Mouse (Mus musculus): ENCODE results near the gene Psmd6. TPM values are rescaled to one million over a fixed set of nuclear protein-coding genes. Genes with fewer than 3 reads are reported as not detected.

The Psmd6 gene
- polyA plus RNA-seq (2015; fragmentation: Nextera tagmentation; extraction: Ambion mirVana): 254 and 256 TPM in 2 replicates

DNA sequence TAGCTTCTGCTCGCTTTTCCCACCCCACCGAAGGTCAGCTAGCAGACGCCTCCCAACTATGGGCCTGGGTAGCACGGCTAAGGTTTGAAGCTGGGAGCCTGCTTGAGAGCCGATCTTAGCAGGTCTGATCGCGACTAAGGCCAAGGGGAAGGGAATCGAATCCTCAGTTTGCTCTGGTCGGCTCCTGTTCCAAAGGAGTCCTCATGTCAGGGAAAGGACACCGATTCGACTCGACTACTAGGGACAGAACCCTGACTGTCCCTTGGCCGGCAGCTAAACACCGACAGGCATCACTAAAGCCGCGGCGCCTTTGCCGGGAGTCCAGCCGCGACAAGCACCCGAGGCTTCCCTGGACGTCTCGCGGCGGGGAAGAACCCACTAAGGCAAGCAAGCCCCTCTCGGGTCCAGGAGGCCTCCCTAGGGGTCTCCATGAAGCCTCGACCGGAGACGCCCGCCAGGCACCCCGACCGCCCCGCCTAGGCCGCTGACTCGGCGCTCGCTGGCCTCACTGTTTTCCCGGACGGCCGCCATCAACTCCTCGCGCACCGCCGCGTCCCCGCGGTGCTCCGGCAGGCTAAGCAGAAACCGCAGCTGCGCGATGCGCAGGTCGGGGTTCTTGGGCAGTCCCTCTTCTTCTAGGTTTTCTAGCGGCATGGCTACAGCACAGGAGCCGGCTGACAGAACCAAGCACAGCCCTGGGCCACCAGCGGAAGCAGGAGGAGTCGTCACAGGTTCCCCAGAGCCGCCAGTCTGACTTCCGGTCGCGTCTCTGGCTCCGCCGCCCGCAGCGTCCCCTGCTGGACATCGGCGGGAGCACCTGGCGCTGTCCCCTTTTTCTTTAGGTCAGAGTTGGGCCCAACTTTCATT, at the start of gene Psmd6:
Gene Psmd6 (minus strand): TSS at position 755 of the 867 bp plus-strand sequence.
- H3K9ac ChIP-seq: peak within 1 kb of the TSS; percentile 99
- H3K4me1 ChIP-seq: peaks cover 13% of the 10 kb centered on the region
- ATAC-seq (ENCODE audit: insufficient number of reproducible peaks, insufficient read depth, low FRiP score, low TSS enrichment, low read depth): peak; percentile 91
- H3K9me3 ChIP-seq: no peaks in the 10 kb centered on the region
- peak within 1 kb of the TSS; percentile 74 for H3K4me2 ChIP-seq
- peak within 1 kb of the TSS; percentile 87 for H3K27ac ChIP-seq
- peak within 1 kb of the TSS; percentile 99 for H3K4me3 ChIP-seq
- WGBS: 1% methylated on average over 68 of the region's 68 CpGs
- H3K27me3 ChIP-seq: no peaks in the 10 kb centered on the region
- peaks cover 36% of the 10 kb centered on the region for H3K36me3 ChIP-seq

DNA sequence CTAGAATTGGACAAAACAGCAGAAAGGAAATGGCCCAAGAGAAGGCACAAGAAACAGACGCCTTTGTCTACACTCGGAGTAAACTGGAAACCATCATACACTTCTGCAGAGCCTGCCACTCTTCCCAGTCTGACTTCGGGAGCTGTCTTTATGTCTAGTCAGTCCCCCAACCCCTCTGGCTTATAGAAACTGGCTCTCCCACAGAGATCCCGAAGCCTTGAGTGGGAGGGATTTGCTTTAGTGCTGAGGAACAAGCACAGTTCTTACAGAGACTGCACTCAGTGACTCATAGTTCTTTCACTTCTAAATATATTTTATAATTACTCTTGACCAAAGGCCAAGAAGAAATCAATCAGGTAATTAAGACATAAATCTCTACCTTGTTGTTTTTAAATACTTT, 10.1 kb downstream of the Psmd6 start:
- Histone ChIP-seq H3K4me1 (no peaks in the 10 kb centered on the region), H3K27me3 (no peaks in the 10 kb centered on the region), H3K9ac (no peak overlapping the region), H3K4me3 (no peak overlapping the region), H3K36me3 (peaks cover 56% of the 10 kb centered on the region), H3K27ac (no peak overlapping the region), H3K4me2 (no peak overlapping the region), H3K9me3 (no peaks in the 10 kb centered on the region)
- no peak for ATAC-seq (ENCODE audit: insufficient number of reproducible peaks, insufficient read depth, low FRiP score, low TSS enrichment, low read depth)
- WGBS: 82% methylated on average over 4 of the region's 4 CpGs

DNA sequence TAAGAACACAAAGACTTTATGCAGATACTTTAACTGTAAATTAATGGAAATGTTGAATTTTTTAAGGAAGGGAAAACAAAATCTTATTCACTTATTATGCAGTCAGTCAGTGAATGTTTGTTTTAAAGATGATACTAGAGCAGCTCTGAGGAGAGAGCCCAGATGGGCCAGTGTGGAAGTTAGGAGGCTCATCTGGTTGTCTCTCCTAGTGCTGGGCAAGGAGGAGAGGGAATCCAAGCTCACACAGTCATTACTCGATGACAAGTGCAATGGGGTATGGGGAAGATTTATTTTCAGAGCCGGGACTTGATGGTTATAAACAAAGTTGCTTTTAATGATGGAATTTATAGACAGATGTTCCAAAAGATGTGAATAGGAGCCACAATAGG, 15.9 kb downstream of the Psmd6 start:
- Histone ChIP-seq H3K4me3 (no peak overlapping the region), H3K27me3 (no peaks in the 10 kb centered on the region), H3K27ac (no peak overlapping the region), H3K4me1 (no peaks in the 10 kb centered on the region), H3K9me3 (no peaks in the 10 kb centered on the region), H3K4me2 (no peak overlapping the region), H3K9ac (no peak overlapping the region), H3K36me3 (peaks cover 37% of the 10 kb centered on the region)
- ATAC-seq (ENCODE audit: insufficient number of reproducible peaks, insufficient read depth, low FRiP score, low TSS enrichment, low read depth): no peak
- 80% methylated on average over 2 of the region's 2 CpGs for WGBS

DNA sequence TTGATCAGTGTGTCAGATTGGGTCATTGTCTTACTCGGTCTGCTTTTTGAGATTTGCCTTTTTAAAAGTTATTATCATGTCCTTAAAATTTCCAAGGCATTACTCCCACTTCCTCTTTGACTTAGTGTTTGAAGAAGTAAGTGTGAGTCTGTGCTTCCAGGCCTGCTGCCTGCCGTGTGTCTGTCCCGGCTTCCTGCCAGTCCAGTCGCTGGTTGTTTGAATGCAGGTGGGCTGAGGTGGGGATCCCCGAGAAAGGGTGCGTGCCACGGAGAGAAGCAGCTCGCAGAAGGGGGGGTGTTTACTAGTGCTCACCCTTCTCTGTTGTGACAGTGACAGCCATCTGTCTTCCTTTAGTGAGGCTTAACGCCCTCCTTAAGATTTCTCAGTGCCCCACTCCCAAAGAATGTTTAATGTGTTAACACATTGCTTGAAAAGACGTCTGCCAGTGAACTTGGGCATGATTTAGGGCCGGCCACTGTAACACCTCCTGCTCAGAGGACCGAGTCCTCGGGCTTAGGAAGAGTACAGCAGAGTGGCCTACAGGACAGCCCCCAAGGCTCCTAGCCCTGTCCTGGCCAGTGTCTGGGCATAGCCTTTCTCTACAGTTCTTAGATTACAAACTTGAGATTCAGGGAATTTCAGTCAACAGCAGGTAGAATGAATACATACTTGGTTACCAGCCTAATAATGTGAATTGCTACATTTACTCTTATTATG, 16.4 kb downstream of the Psmd6 start:
- ATAC-seq (ENCODE audit: insufficient number of reproducible peaks, insufficient read depth, low FRiP score, low TSS enrichment, low read depth): no peak
- 80% methylated on average over 13 of the region's 13 CpGs for WGBS
- H3K4me1 ChIP-seq: no peaks in the 10 kb centered on the region
- H3K4me3 ChIP-seq: no peak overlapping the region
- H3K27me3 ChIP-seq: no peaks in the 10 kb centered on the region
- H3K27ac ChIP-seq: no peak overlapping the region
- H3K9ac ChIP-seq: no peak overlapping the region
- H3K4me2 ChIP-seq: no peak overlapping the region
- no peaks in the 10 kb centered on the region for H3K9me3 ChIP-seq
- peaks cover 43% of the 10 kb centered on the region for H3K36me3 ChIP-seq

DNA sequence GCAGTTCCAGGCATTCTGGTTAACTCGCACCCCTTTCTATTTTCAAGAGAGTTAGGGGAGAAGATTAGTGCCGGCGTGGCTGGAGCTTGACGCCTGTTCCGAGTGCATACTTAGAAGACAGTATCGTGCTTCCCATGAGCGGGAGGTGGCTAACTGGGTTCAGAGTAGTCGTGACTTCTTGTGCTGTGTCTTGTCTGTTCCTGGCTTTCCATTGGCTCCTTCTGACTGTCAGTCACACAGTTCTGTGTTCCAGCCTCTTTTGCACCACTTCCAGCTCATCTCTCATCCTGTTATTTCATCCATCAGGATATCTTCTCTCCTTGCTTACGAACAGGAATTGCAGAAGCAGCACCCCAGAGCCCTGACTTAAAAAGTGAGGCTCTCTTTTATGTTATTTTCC, 19.5 kb downstream of the Psmd6 start:
- Histone ChIP-seq H3K4me2 (no peak overlapping the region), H3K27me3 (no peaks in the 10 kb centered on the region), H3K9me3 (no peaks in the 10 kb centered on the region), H3K27ac (no peak overlapping the region), H3K36me3 (peaks cover 55% of the 10 kb centered on the region), H3K4me3 (no peak overlapping the region), H3K4me1 (no peaks in the 10 kb centered on the region), H3K9ac (no peak overlapping the region)
- ATAC-seq (ENCODE audit: insufficient number of reproducible peaks, insufficient read depth, low FRiP score, low TSS enrichment, low read depth): no peak
- WGBS: 90% methylated on average over 9 of the region's 9 CpGs

DNA sequence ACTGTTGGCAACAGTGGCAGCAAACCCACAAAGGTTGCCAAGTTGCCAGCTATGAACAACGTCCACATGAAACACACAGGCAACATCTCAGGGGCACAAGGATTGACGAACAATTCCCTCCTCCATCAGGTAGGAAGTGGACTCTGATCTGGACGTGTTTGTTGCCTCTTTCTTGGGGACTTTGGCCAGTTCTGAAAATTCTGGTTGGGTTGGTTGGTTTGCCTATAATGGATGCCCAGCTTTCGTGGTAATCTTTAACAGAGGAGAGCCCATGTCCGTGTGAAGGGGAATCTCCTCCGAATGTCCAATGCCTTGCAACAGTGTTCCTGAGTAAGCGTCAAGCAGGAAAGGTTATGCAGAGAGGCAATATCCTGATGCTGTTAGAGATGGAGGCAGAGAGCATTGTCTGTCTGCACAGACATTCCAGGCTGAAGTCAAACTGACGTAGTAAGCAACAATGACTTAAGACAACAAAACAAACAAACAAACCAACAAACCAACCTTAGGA, 20.0 kb downstream of the Psmd6 start:
- no peak for ATAC-seq (ENCODE audit: insufficient number of reproducible peaks, insufficient read depth, low FRiP score, low TSS enrichment, low read depth)

DNA sequence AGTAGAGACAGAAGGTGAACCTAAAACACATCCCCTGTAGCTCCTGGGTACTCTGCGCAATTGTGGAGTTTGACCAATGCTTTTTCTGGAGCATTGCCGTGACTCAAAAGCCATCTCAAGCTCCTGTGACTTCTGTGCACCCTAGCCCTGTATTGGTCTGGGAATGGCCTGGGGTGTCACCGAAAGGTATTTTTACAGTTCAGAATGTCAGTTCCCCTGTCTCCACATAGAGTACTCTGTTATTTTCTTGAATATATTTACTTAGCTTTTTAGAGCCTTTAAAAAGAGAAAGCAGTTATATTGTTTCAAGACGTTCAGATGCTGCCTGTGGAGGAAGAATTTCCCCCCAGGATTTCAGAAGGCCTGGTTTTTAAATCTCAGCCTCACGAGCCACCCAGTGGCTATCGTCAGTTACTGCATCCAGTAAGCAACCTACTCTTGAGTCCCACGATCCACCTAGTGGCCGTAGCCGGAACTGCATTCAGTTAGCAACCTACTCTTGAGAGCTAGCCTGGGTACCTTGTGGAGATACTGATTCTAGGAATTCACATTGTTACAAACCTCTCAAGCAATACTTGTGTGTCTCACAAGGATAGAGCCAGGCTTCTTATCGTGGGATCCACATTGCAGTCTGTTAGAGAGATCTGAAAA, 22.3 kb downstream of the Psmd6 start:
- Histone ChIP-seq H3K9me3 (no peaks in the 10 kb centered on the region), H3K36me3 (peaks cover 62% of the 10 kb centered on the region), H3K9ac (no peak overlapping the region), H3K4me3 (no peak overlapping the region), H3K4me1 (no peaks in the 10 kb centered on the region), H3K27me3 (no peaks in the 10 kb centered on the region), H3K4me2 (no peak overlapping the region), H3K27ac (no peak overlapping the region)
- ATAC-seq (ENCODE audit: insufficient number of reproducible peaks, insufficient read depth, low FRiP score, low TSS enrichment, low read depth): no peak
- WGBS: 26% methylated on average over 10 of the region's 10 CpGs

More for the DNA sequence above, 20.0 kb downstream of the Psmd6 start:
- Histone ChIP-seq H3K4me3 (no peak overlapping the region), H3K27ac (no peak overlapping the region), H3K36me3 (peaks cover 60% of the 10 kb centered on the region), H3K4me1 (no peaks in the 10 kb centered on the region), H3K27me3 (no peaks in the 10 kb centered on the region), H3K9ac (no peak overlapping the region), H3K9me3 (no peaks in the 10 kb centered on the region), H3K4me2 (no peak overlapping the region)
- WGBS: 85% methylated on average over 8 of the region's 8 CpGs

DNA sequence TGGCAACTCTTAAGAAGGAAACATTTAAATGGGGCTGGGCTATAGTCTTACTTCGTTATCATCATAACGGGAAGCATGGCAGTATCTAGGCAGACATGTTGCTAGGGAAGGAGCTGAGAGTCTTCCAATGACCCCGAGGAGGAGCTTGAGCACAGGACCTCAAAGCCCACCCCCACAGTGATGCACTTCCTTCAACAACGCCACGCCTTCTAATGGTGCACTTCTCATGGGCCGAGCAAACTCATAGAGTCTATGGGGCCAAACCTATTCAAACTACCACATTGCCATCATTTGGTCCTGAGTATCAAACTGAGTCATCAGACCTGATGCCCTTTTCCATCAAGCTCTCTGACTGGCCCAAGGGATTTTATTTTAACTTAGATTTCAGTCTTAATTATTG, 30.2 kb downstream of the Psmd6 start:
- Histone ChIP-seq H3K9ac (no peak overlapping the region), H3K27ac (no peak overlapping the region), H3K4me2 (no peak overlapping the region), H3K27me3 (no peaks in the 10 kb centered on the region), H3K4me1 (no peaks in the 10 kb centered on the region), H3K9me3 (no peaks in the 10 kb centered on the region), H3K4me3 (no peak overlapping the region), H3K36me3 (peaks cover 52% of the 10 kb centered on the region)
- no peak for ATAC-seq (ENCODE audit: insufficient number of reproducible peaks, insufficient read depth, low FRiP score, low TSS enrichment, low read depth)
- 89% methylated on average over 6 of the region's 6 CpGs for WGBS

DNA sequence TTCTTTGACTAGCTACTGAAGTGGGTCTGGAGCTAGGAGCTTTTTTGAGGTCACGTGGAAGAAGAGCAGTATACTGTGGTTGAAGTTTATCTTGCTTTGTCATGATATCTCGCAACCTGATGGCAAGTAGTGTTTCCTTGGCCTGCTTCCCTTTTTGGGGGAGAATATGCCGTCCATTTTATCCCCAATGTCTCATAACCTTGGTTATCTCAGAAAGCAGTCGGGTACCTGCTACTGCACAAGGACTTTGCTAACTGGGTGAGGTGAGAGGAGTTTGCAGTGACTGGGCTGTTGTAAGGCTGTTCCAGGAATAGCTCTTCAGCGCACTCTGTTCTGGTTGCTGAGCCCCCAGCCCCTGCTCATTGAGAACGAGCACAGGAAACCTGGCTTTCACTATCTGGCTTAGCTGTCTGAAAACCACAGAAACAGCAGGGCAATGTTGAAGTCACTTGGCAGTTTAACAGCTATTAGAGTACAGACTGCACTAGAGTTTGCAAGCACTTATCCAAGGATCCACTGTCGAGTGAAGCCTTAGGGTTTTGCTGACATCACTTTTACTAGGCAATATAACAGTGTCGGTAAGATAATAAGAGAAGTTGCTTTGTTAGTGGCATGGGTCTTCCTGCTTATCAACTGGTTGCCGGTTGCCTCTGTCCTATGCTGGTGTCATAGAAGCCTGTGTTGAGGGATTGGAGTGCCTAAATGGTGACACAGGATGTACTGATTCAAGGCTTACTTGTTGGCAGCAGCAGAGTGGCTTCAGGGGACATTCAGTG, 32.6 kb downstream of the Psmd6 start:
- no peaks in the 10 kb centered on the region for H3K9me3 ChIP-seq
- no peak for ATAC-seq (ENCODE audit: insufficient number of reproducible peaks, insufficient read depth, low FRiP score, low TSS enrichment, low read depth)
- no peaks in the 10 kb centered on the region for H3K4me1 ChIP-seq
- no peak overlapping the region for H3K27ac ChIP-seq
- peaks cover 46% of the 10 kb centered on the region for H3K36me3 ChIP-seq
- H3K27me3 ChIP-seq: no peaks in the 10 kb centered on the region
- WGBS: 86% methylated on average over 9 of the region's 9 CpGs
- H3K9ac ChIP-seq: no peak overlapping the region
- no peak overlapping the region for H3K4me2 ChIP-seq
- H3K4me3 ChIP-seq: no peak overlapping the region

DNA sequence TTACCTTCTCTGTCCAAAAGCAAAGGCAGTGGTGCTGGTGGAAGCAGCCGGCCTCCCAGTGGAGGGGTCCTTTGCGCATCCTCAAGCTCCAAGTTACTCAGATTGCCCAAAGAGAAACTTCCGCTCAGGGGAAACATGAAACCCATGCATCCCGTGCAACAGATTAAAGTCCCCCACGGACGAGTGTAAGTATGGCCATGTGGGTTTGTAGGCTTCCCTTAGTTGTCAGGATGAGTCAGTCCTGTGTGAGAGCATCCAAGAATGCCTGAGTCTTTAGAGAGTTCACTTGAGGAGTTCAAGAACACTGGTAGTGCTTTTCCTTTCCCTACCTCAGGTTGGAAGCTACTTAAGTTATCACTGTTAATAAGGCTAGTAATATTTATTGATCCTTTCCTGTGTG, 33.4 kb downstream of the Psmd6 start:
- no peaks in the 10 kb centered on the region for H3K4me1 ChIP-seq
- 42% methylated on average over 6 of the region's 6 CpGs for WGBS
- ATAC-seq (ENCODE audit: insufficient number of reproducible peaks, insufficient read depth, low FRiP score, low TSS enrichment, low read depth): no peak

DNA sequence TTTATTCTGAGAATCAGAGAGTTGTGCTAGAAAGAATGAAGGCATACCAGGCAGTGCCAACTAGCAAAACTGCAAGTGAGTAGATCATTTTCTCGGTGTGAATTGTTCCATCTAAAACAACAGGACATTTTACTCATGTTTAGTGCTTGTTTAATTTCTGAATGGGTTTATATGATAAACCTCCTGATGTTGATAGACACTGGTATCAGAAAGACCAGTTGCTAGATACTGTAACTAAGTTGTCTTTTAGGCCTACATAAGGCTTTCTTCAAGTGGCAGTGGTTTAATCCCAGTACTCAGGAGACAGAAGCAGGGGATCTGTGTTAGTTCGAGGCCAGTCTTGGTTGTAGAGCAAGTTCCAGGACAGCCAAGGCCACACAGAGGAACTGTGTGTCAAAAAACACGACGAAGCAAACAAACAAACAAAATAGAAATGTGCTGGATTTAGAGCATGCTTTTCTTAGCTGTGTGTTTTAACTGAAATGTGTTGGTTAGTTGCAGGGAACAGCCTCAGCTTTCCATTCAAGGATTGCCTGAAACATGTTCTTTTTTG, 34.0 kb downstream of the Psmd6 start:
- Histone ChIP-seq H3K4me2 (no peak overlapping the region), H3K4me3 (no peak overlapping the region), H3K27me3 (no peaks in the 10 kb centered on the region), H3K36me3 (peaks cover 34% of the 10 kb centered on the region), H3K27ac (no peak overlapping the region), H3K9ac (no peak overlapping the region), H3K4me1 (no peaks in the 10 kb centered on the region), H3K9me3 (no peaks in the 10 kb centered on the region)
- ATAC-seq (ENCODE audit: insufficient number of reproducible peaks, insufficient read depth, low FRiP score, low TSS enrichment, low read depth): no peak
- WGBS: 86% methylated on average over 4 of the region's 4 CpGs

More for the DNA sequence above, 33.4 kb downstream of the Psmd6 start:
- Histone ChIP-seq H3K9me3 (no peaks in the 10 kb centered on the region), H3K36me3 (peaks cover 39% of the 10 kb centered on the region), H3K4me2 (no peak overlapping the region), H3K27me3 (no peaks in the 10 kb centered on the region), H3K27ac (no peak overlapping the region), H3K4me3 (no peak overlapping the region), H3K9ac (no peak overlapping the region)

All from embryonic facial prominence, embryonic 13.5 days (tissue).